Mouse (Mus musculus): ENCODE measurements at regions not wholly inside any gene's neighbourhood (a gene's known extent, or its start where the extent isn't known, plus 50 kb on each side); places are given as distances from the start of the nearest gene placed in this dataset.
"Not testable (repeated sequence)": the region's sequence is repeated elsewhere in the genome, so short reads cannot be mapped to it uniquely, and the experiment has no call there.

GRCm38 (mm10) chr14:40561886-40562285, 331.2 kb downstream of the Sh2d4b start:
- peak; percentile 23 for DNase-seq (ENCODE audit: low spot score)
- no peak overlapping the region for H3K4me3 ChIP-seq (ENCODE audit: low read depth, low read length)
- H3K4me2 ChIP-seq (ENCODE audit: low read depth, low read length, poor library complexity, severe bottlenecking): no peak overlapping the region
- H3K9me3 ChIP-seq (ENCODE audit: low read length): no peaks in the 10 kb centered on the region
- no peaks in the 10 kb centered on the region for H3K27me3 ChIP-seq (ENCODE audit: insufficient read depth, low read length)
- TF ChIP-seq CTCF (IDR thresholded peaks at IDR 0.05): no peak
- WGBS: 92% methylated on average over 8 of the region's 8 CpGs
- no peaks in the 10 kb centered on the region for H3K4me1 ChIP-seq (ENCODE audit: insufficient read depth, low read length)
- no peak overlapping the region for H3K27ac ChIP-seq (ENCODE audit: low read depth, low read length)
- no peak for ATAC-seq (ENCODE audit: low FRiP score)
- H3K9ac ChIP-seq (replicated peaks; ENCODE audit: low read length, poor library complexity, severe bottlenecking): no peak overlapping the region
- H3K36me3 ChIP-seq (ENCODE audit: insufficient read depth, low read length): no peaks in the 10 kb centered on the region

- not testable (repeated sequence) for H3K4me1 ChIP-seq (ENCODE audit: insufficient read depth, low read length); H3K4me3 ChIP-seq (ENCODE audit: low read depth, low read length); H3K9ac ChIP-seq (replicated peaks; ENCODE audit: low read length, poor library complexity, severe bottlenecking); H3K27ac ChIP-seq (ENCODE audit: low read depth, low read length); H3K27me3 ChIP-seq (ENCODE audit: insufficient read depth, low read length); H3K9me3 ChIP-seq (ENCODE audit: low read length); ATAC-seq (ENCODE audit: low FRiP score); DNase-seq (ENCODE audit: low spot score); H3K4me2 ChIP-seq (ENCODE audit: low read depth, low read length, poor library complexity, severe bottlenecking); H3K36me3 ChIP-seq (ENCODE audit: insufficient read depth, low read length)
- WGBS: 90% methylated on average over 7 of the region's 12 CpGs
Observed at GRCm38 (mm10) chr14:40546421-40546820, 346.6 kb downstream of the Sh2d4b start.

GRCm38 (mm10) chr14:40533031-40533430, 360.0 kb downstream of the Sh2d4b start:
- Histone ChIP-seq H3K27ac (ENCODE audit: low read depth, low read length) (no peak overlapping the region), H3K9me3 (ENCODE audit: low read length) (no peaks in the 10 kb centered on the region), H3K4me3 (ENCODE audit: low read depth, low read length) (no peak overlapping the region), H3K36me3 (ENCODE audit: insufficient read depth, low read length) (no peaks in the 10 kb centered on the region), H3K4me2 (ENCODE audit: low read depth, low read length, poor library complexity, severe bottlenecking) (no peak overlapping the region), H3K9ac (replicated peaks; ENCODE audit: low read length, poor library complexity, severe bottlenecking) (no peak overlapping the region), H3K4me1 (ENCODE audit: insufficient read depth, low read length) (no peaks in the 10 kb centered on the region), H3K27me3 (ENCODE audit: insufficient read depth, low read length) (no peaks in the 10 kb centered on the region)
- TF ChIP-seq CTCF (IDR thresholded peaks at IDR 0.05): no peak
- DNase-seq (ENCODE audit: low spot score) (no peak), ATAC-seq (ENCODE audit: low FRiP score) (no peak)
- WGBS: 95% methylated on average over 2 of the region's 2 CpGs

GRCm38 (mm10) chr14:40514679-40515078, 378.4 kb downstream of the Sh2d4b start:
- ATAC-seq (ENCODE audit: low FRiP score) (no peak), DNase-seq (ENCODE audit: low spot score) (peak; percentile 14)
- Histone ChIP-seq H3K36me3 (ENCODE audit: insufficient read depth, low read length) (no peaks in the 10 kb centered on the region), H3K4me2 (ENCODE audit: low read depth, low read length, poor library complexity, severe bottlenecking) (no peak overlapping the region), H3K9ac (replicated peaks; ENCODE audit: low read length, poor library complexity, severe bottlenecking) (no peak overlapping the region), H3K4me3 (ENCODE audit: low read depth, low read length) (no peak overlapping the region), H3K4me1 (ENCODE audit: insufficient read depth, low read length) (no peaks in the 10 kb centered on the region), H3K9me3 (ENCODE audit: low read length) (no peaks in the 10 kb centered on the region), H3K27me3 (ENCODE audit: insufficient read depth, low read length) (no peaks in the 10 kb centered on the region), H3K27ac (ENCODE audit: low read depth, low read length) (no peak overlapping the region)
- no peak for TF ChIP-seq CTCF (IDR thresholded peaks at IDR 0.05)

Measured in midbrain, postnatal 0 days (tissue).